Mouse (Mus musculus) forebrain, embryonic 11.5 days (tissue): ENCODE measurements around the gene Mcm3ap. TPM values are rescaled to one million over a fixed set of nuclear protein-coding genes. Genes with fewer than 3 reads are reported as not detected.

Experiments used
- ATAC-seq: fragments of 200-750 bp; cut with Nextera tagmentation; replicated peaks from 2 replicates; pipeline ENCODE4 v1.8.0; 2017; ENCODE audit warnings: moderate TSS enrichment; ENCODE audit not compliant: low FRiP score
- DNase-seq: peaks from one replicate; pipeline ENCODE4 v3.0.0-alpha.2; 2017; ENCODE audit warnings: low spot score
- H3K27ac ChIP-seq: fragments of 300-500 bp; sonication (generic); 2 replicates; pipeline ENCODE4 v1.5.1; 2014; ENCODE audit warnings: low read depth, low read length
- H3K27me3 ChIP-seq: fragments of 300-500 bp; sonication (generic); 2 replicates; pipeline ENCODE4 v1.6.1; 2014; ENCODE audit warnings: mild to moderate bottlenecking, low read length, mixed read lengths; ENCODE audit not compliant: control insufficient read depth, insufficient read depth
- H3K36me3 ChIP-seq: fragments of 300-500 bp; sonication (generic); 2 replicates; pipeline ENCODE4 v1.6.1; 2014; ENCODE audit warnings: mild to moderate bottlenecking, low read length, moderate library complexity, mixed read lengths; ENCODE audit not compliant: control insufficient read depth, insufficient read depth
- H3K4me1 ChIP-seq: fragments of 300-500 bp; sonication (generic); replicated peaks from 2 replicates; pipeline ENCODE4 v1.6.1; 2014; ENCODE audit warnings: low read length, mixed read lengths; ENCODE audit not compliant: control insufficient read depth, insufficient read depth
- H3K4me2 ChIP-seq: fragments of 300-500 bp; sonication (generic); 2 replicates; pipeline ENCODE4 v1.6.1; 2014; ENCODE audit warnings: low read depth, mild to moderate bottlenecking, low read length, moderate library complexity, mixed read lengths; ENCODE audit not compliant: severe bottlenecking
- H3K4me3 ChIP-seq: fragments of 300-500 bp; sonication (generic); 2 replicates; pipeline ENCODE4 v1.5.1; 2014; ENCODE audit warnings: low read depth, low read length
- H3K9ac ChIP-seq: fragments of 300-500 bp; sonication (generic); 2 replicates; pipeline ENCODE4 v1.6.1; 2014; ENCODE audit warnings: low read length
- H3K9me3 ChIP-seq: fragments of 300-500 bp; sonication (generic); 2 replicates; pipeline ENCODE4 v1.6.1; 2016; ENCODE audit warnings: low read length, mixed read lengths; ENCODE audit not compliant: control insufficient read depth
- WGBS: fragments of 180-500 bp; shearing (Covaris S2); extraction: QIAGEN DNeasy Blood & Tissue Kit; methylation state at CpG from one replicate; pipeline ENCODE4 v1.1.7; 2014; 5-methylcytosine and 5-hydroxymethylcytosine counted together
- polyA plus RNA-seq: library from polyadenylated mRNA; unstranded; fragments of >200 nt; fragmentation: Nextera tagmentation; extraction: Ambion mirVana; gene quantifications from 2 replicates; pipeline ENCODE4 v1.2.1, GENCODE M21; 2014

Mcm3ap gene
- polyA plus RNA-seq = 89.7 and 92.8 TPM in 2 replicates

DNA sequence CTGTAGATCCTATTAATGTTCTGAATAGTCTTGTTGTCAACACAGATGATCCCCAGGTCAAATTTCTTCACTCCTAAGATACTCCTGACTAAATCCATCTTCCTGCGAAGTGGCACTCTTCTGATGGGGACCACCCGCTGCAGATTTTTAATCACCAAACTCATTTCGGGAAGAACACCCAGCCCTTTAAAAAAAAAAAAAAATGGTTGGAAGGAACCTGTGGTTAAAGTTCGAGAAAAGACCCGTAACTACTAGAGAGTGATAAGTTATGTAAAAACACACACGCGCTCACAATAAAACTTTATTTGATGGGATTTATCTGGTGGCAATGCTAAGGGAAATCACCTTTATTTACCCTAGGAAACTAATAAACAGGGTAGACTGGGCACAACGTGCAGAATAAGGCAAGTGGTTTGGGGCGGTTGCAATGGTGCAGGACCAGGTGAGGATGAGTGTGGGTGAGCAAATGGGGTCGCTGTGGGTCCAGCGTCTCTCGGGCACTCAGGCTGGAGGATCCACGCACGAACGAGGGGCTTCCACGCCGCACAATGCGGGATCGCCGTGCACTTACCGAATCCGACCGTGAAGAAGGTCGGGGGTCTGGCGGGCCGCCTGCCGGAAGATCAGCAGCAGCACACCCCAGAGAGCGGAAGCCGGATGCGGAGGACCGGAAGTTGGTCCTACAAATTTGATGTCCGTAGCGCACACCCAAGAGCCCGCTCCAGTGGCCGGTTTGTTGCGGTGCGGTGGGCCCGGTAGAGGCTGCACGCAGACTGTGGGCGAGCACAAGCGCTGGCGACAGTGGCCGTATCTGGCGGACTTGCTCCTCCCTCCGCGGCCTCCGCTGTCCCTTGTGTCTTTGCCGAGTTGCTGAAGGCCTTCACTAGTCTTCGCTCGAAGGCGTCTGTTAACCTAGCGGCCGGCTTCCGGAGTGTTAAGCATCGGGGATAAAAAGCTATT is at the start of gene Mcm3ap, which contains the start of gene Ybey:
Gene Mcm3ap (plus strand): TSS at position 725 of the 960 bp plus-strand sequence.
Gene Ybey (minus strand): TSS at position 912 of the 960 bp plus-strand sequence.
- no peaks in the 10 kb centered on the region for H3K9me3 ChIP-seq
- H3K9ac ChIP-seq = peak within 1 kb of the TSS; percentile 91
- H3K27ac ChIP-seq = peak within 1 kb of the TSS; percentile 80; the same call in 1 of the 2 replicates
- peaks cover 6% of the 10 kb centered on the region; the same call in 1 of the 2 replicates for H3K36me3 ChIP-seq
- DNase-seq = peak; percentile 95
- peaks cover 3% of the 10 kb centered on the region; the same call in 1 of the 2 replicates for H3K4me1 ChIP-seq
- ATAC-seq = peak; percentile 97
- peak within 1 kb of the TSS; percentile 54 for H3K4me3 ChIP-seq
- 2% methylated on average over 55 of the region's 55 CpGs for WGBS
- no peaks in the 10 kb centered on the region for H3K27me3 ChIP-seq
- peak within 1 kb of the TSS; percentile 66 for H3K4me2 ChIP-seq

DNA sequence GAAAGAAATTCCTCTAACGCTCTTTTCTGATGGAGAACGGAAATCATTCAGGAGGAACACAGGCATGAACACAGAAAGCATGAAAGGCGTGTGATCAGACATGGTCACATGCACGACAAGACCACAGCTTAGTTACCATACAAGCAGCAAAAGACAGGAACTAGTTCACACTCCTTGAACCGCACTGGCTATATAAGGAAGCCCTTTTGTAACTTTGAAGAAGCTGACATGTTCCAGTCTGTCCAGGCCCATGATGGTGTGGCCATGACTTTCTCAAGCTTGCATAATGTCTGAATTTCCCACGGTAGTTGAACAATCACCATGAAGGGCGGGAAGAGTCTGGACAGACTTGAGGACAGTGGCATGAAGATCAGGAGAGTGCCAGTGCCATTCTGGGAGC is 43.1 kb upstream of the Mcm3ap start:
- peaks cover 20% of the 10 kb centered on the region for H3K36me3 ChIP-seq
- no peak overlapping the region for H3K4me2 ChIP-seq
- H3K27me3 ChIP-seq = no peaks in the 10 kb centered on the region
- no peak overlapping the region for H3K27ac ChIP-seq
- ATAC-seq (no peak), DNase-seq (no peak)
- no peak overlapping the region for H3K9ac ChIP-seq
- no peaks in the 10 kb centered on the region for H3K4me1 ChIP-seq
- no peak overlapping the region for H3K4me3 ChIP-seq
- no peaks in the 10 kb centered on the region for H3K9me3 ChIP-seq
- WGBS = 96% methylated on average over 7 of the region's 7 CpGs

DNA sequence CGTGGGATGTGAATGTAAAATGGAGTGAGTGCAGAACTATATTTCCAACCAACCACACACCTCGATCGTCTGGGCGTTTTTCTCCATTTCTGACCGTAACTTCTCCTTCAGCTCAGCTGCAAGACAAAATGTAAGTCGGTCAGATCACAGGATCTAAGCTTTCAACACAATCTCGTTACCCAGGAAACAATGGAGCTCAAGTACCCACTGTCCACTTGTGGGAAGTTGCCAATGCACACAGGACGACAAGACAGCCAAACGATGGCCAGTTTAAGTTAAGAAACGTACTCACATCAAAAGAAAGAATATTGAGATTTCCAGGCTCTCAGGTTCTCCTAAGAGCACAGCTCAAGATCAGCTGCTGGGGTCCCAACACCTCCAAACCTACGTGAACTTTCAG is 34.8 kb upstream of the Mcm3ap start:
- peaks cover 18% of the 10 kb centered on the region; the same call in 1 of the 2 replicates for H3K36me3 ChIP-seq
- H3K9ac ChIP-seq = no peak overlapping the region
- WGBS = 93% methylated on average over 11 of the region's 11 CpGs
- DNase-seq (no peak), ATAC-seq (no peak)
- no peak overlapping the region for H3K4me3 ChIP-seq
- H3K4me2 ChIP-seq = no peak overlapping the region
- no peaks in the 10 kb centered on the region for H3K4me1 ChIP-seq
- no peak overlapping the region for H3K27ac ChIP-seq
- no peaks in the 10 kb centered on the region for H3K9me3 ChIP-seq
- no peaks in the 10 kb centered on the region for H3K27me3 ChIP-seq

DNA sequence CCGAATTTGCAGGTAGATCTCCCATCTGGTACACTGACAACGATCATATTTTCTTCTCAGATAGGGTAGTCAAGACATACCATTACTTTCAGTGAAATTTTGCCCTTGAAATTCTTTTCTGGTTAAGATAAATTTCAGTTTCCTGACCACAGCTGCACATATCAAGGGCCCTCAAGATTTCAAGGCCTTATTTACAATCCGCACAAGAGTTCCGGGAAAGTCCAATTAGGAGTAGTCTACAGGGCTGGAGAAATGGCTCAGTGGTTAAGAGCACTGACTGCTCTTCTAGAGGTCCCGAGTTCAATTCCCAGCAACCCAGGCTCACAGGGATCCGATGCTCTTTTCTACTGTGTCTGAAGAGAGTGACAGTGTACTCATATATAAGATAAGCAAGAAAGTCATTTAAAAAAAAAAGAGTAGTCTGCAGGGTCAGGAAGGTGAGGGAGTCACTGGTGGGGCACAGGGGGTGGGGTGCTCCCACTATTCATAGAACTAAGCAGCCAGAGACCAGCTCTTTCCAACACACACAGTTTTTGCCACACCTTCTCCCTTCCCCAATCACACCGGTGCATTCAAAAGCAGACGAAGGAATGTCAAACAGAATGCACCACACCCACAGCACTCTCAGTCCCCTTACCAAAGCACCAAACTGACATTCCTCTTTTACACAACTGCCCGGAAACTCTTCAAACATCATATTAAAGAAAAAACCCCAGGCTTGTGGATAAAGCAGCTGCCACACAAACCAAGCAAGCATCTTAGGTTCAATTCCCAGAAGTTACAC is 29.4 kb upstream of the Mcm3ap start:
- no peaks in the 10 kb centered on the region for H3K4me1 ChIP-seq
- no peaks in the 10 kb centered on the region for H3K9me3 ChIP-seq
- H3K9ac ChIP-seq = no peak overlapping the region
- H3K36me3 ChIP-seq = peaks cover 4% of the 10 kb centered on the region; the same call in 1 of the 2 replicates
- no peak overlapping the region for H3K4me2 ChIP-seq
- no peak overlapping the region for H3K4me3 ChIP-seq
- 94% methylated on average over 9 of the region's 9 CpGs for WGBS
- DNase-seq (no peak), ATAC-seq (no peak)
- no peak overlapping the region for H3K27ac ChIP-seq
- no peaks in the 10 kb centered on the region for H3K27me3 ChIP-seq

DNA sequence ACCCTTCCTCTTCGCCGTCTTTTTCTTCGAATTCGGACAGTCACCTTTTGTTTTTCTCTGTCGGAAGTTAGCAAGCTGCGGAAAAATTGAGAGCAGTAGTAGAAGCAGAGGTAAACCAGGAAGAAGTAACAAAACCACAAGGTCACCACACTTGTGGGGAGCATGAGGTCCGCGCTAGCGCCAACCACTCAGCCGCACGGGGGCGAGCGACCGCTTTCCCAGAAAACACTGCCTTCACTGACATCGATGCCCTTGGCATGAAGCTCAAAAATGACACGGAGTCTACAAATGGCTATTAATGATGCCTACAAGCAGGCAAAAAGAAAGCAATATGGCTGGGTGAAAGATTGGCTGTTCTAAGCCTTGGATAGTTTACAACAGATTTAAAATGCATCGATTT is 28.4 kb upstream of the Mcm3ap start, which contains the start of gene AC141477.1:
Gene AC141477.1 (minus strand): TSS at position 164 of the 400 bp plus-strand sequence.
- no peak for ATAC-seq
- no peak within 1 kb of the TSS; the same call in 1 of the 2 replicates for H3K4me2 ChIP-seq
- no peaks in the 10 kb centered on the region for H3K27me3 ChIP-seq
- H3K4me1 ChIP-seq = no peaks in the 10 kb centered on the region
- peaks cover 3% of the 10 kb centered on the region; the same call in 1 of the 2 replicates for H3K36me3 ChIP-seq
- DNase-seq = no peak
- H3K9me3 ChIP-seq = no peaks in the 10 kb centered on the region
- H3K27ac ChIP-seq = no peak within 1 kb of the TSS
- 94% methylated on average over 17 of the region's 17 CpGs for WGBS
- H3K9ac ChIP-seq = no peak within 1 kb of the TSS
- H3K4me3 ChIP-seq = no peak within 1 kb of the TSS

DNA sequence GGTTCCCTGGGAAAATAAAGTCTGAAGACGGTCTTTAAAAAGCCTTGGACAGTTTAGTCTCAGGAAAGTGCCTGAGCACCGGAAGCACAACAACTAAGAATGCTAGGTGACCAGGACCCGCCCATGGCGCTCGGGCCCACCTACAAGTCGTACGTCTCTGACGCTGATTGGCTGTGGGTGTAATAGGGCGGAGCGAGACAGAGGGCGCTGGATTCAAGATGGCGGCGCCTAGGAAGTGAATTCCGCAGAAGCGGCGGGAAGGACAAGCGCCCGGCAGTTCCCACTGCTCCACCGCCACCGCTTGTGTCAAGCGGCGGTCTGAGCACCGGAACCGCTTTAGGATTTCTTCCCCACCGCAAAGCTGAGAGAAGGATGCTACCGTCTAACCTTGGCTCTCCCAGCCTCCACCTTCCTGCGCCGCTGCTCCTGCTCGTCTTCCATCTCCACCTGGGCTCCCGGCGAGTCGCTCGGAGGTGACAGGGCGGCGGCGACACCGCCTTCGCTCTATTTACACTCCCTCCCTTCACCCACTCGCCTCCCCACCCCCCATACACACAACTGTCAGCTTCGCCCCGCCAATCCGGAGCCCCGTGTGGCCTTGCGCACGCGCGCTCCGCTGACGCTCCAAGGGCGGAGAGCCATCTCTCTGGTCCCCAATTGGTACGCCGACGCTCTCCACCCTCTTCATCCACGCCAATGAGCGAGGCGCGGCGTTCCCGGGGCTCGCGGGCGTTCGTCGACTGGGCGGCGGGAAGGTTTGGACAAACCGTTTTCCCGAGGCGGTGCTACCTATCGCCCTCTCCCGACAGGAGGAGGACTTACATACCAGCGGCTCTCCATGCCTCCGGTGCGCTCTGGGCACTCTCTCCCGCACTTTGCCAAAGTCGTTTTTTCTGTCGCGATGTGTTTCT is 26.3 kb upstream of the Mcm3ap start, which contains the start of gene Pcnt:
Gene Pcnt (minus strand): TSS at position 609 of the 911 bp plus-strand sequence.
- H3K4me2 ChIP-seq = peak within 1 kb of the TSS; percentile 66
- peak within 1 kb of the TSS; percentile 75 for H3K27ac ChIP-seq
- H3K4me3 ChIP-seq = peak within 1 kb of the TSS; percentile 55
- no peaks in the 10 kb centered on the region for H3K27me3 ChIP-seq
- H3K4me1 ChIP-seq = no peaks in the 10 kb centered on the region
- no peaks in the 10 kb centered on the region for H3K36me3 ChIP-seq
- no peaks in the 10 kb centered on the region for H3K9me3 ChIP-seq
- under 1% methylated on average over 78 of the region's 78 CpGs for WGBS
- peak; percentile 99 for ATAC-seq
- DNase-seq = peak; percentile 97
- peak within 1 kb of the TSS; percentile 69 for H3K9ac ChIP-seq

DNA sequence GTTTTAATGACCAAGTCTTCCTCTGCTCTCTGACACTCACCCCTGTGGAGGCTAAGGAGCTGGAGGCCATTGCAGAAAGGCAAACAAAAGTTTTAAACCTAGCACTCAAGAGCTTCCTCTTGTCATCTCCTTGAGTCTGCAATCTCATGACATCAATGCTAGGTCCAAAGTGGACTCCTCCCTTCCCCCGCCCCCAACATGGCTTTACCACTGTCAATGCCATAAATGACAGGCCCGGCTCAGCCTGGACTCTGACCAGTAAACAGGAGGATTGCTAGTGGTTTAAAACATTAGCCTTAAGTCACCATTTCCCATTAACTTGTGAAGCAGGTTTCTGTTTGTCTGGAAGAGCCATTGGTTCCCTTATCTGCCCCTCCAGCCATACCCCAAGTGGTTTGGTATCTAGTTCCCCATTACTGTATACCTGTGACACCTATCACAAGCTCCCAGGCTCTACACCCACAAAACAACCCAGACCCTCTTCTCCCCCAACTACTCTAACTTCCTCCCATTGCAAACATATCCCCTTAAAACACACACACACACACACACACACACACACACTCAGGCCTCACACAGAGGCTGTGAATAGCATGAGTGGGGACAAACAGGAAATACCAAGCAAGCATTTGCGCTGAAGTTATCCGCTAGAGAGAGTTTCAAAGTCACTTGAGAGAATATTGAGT is 22.6 kb upstream of the Mcm3ap start:
- WGBS = 90% methylated on average over 4 of the region's 4 CpGs
- H3K27ac ChIP-seq = no peak overlapping the region
- DNase-seq (no peak), ATAC-seq (no peak)
- no peaks in the 10 kb centered on the region for H3K9me3 ChIP-seq
- H3K4me1 ChIP-seq = no peaks in the 10 kb centered on the region
- no peaks in the 10 kb centered on the region for H3K27me3 ChIP-seq
- no peak overlapping the region for H3K9ac ChIP-seq
- no peak overlapping the region for H3K4me2 ChIP-seq
- H3K36me3 ChIP-seq = no peaks in the 10 kb centered on the region
- H3K4me3 ChIP-seq = no peak overlapping the region
